Mouse (Mus musculus) heart, postnatal 25 days (tissue): ENCODE data around the gene Rpl7a. TPM values are rescaled to one million over a fixed set of nuclear protein-coding genes. Genes with fewer than 3 reads are reported as not detected.
A peak's percentile ranks its signal among the peaks of the same experiment; 100 is the strongest.

Experiments
- DNase-seq: peaks from one replicate; pipeline ENCODE4 v3.0.0; 2022; ENCODE audit warnings: low spot score
- intact Hi-C: fragments of 180-260 bp; cut with DNase I; formaldehyde crosslinking; loops from one replicate; pipeline ENCODE4 v1.15.1; 2025
- total RNA-seq, 2 experiments: library from RNA; stranded (reverse); gene quantifications; 2 replicates each; pipeline ENCODE4 v1.2.3; 2021

Gene Rpl7a
- total RNA-seq, 2 experiments from 2014 or later = 274 to 280 TPM

DNA sequence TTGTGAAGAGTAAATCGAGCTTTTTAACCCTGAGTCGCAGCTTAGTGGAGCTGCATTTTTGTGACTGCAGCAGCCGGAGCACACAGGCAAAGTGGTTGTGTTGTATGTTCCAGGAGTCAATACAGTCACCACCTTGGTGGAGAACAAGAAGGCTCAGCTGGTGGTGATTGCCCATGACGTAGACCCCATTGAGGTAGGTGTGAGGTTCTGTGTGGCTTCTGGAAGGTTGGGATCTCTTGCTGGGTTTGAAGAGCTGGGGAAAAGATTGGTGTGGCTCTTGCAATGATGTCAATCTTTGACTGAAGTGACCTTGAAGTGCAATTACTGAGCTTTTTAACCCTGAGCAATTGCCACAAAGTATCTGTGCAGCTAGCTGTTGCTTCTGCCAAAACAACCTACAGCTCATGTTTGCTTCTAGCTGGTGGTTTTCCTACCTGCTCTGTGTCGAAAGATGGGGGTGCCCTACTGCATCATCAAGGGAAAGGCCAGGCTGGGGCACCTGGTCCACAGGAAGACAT lies 1.7 kb downstream of the Rpl7a start:
- no peak for DNase-seq
- intact Hi-C loops = loop anchor here (5.0 kb wide), 1 partner anchor 95 kb away; the partner anchor contains the start of gene Cacfd1

DNA sequence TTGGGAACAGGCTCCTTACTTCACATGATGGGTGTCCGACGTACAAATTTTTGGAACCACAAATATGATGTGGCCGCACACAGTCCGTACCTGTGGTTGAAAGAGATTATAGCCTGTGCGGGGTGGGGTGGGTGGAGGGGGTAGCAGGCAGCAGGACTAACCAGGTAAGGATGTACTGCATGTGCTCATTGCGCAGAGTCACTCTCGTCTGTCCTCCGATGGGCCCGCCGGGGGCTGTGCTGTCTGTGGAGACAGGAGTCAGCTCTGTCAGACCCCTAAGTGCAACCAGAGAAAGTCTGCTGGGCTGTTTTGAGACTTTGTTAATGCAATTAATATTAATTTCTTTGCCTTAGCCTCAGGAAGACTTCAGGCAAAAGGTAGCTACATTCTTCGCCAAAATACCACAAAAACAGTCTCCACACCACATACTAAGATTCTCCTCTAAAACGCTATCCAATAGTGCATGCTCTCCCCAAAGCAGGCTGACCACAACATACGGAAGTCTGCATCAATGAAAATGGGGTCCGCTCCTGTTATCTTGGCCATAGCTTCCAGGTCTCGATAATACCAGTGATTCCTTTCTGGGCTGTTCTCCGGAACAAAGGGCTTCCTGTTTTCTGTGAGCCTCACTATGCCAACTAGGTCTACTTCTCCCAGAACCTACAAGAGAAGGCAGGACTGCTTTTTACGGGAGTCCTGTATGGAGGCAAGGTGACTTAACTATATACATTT lies 3.0 kb downstream of the Rpl7a start:
- intact Hi-C loops = loop anchor here (5.0 kb wide), 1 partner anchor 94 kb away; the partner anchor contains the start of gene Cacfd1

DNA sequence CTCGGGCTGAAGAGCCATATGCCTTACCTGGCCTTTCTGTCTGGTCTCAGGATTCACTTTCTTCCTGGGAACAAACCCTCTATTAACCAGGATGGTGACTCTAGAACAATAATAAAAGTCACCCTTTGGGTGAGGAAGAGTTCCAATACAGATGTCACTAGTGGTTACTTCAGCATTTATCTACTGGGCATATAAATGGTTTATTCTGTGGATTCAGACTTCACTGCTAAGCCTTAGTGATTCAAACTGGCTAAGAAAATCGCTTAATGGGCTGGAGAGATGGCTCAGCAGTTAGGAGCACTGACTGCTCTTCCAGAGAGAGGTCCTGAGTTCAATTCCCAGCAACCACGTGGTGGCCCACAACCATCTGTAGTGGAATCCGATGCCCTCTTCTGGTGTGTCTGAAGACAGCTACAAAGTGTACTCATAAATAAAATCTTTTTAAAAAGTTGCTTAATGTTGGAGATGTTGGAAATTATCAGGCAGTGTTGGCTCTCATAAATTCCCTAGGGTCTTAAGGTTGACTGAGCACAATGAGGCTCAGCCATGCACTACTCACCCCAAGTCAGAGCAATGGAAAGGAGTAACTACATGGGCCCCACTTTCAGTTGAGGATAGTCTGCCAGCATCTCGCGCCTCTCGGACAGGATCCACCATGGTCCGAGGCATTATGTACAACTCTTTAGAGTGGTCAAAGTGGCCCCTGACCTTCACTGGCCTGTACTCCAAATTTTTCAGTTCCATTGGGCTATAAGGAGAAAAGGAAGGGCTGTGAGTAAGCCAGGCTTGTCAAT lies 3.8 kb downstream of the Rpl7a start:
- DNase-seq = no peak
- intact Hi-C loops = loop anchor here (5.0 kb wide), 1 partner anchor 93 kb away; the partner anchor contains the start of gene Cacfd1

More for the DNA sequence above, 3.0 kb downstream of the Rpl7a start:
- no peak for DNase-seq

DNA sequence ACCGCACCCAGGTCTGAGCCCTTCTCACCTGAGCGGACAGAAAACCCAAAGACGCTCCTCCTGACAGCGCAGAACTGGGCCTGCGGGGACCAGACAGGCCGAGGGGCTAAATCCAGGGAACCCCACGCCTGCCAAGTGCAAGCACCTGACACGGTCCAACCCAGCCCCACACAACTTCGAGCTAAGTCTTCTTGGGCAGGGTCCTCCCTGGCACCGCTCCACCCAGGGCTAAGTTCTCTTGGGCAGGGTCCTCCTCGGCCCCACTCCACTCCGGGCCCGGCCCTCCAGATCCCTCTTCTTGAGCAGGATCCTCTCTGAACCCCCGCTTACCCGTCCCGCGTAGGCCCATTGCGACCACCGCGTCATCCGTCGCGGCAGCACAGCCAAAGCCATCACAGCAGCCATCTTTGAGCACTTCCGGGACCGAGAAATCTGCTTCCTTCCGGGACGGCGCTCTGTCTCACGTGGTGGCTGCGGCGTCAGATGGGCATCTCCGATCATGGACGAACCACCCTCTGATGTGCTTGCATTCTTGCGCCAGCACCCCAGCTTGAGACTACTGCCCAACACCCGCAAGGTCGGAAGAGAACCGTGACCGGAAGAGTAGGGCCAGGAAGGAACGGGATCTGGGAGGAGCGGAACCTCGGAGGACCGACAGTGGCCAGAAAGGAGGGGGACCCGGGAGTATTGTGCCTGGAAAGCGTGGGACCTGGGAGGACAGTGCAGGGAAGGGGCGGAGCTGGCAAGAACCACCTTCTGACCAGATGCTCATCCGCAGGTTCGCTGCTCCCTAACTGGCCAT lies 5.6 kb downstream of the Rpl7a start, which contains the start of the genes Surf2 and Surf1:
Gene Surf2 (plus strand): TSS at position 441 of the 802 bp plus-strand sequence.
Gene Surf1 (minus strand): TSS at position 604 of the 802 bp plus-strand sequence.
- intact Hi-C loops = loop anchor here (2.0 kb wide), 1 partner anchor 17 kb away; the partner anchor contains the start of gene Surf4
- DNase-seq = peak; percentile 67

DNA sequence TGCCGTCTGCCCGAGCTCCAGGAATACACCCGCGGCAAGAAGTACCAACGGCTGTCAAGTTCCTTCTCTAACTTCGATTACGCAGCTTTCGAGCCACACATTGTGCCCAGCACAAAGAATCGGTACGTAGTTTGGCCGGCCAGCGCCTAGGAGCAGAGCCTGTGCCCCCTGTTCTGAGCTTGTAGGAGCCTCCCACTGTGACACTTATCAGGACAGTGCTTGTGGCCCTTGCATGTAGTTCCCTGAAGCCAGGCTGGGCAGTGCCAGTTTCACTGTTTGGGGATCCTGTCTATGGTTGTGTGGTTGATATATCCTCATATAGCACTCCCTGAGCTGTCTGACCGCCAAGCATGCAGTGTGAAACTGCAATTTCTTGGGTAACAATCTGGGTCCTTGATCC lies 6.2 kb downstream of the Rpl7a start:
- no peak for DNase-seq
- intact Hi-C loops = loop anchor here (2.0 kb wide), 1 partner anchor 16 kb away; the partner anchor contains the start of gene Surf4

DNA sequence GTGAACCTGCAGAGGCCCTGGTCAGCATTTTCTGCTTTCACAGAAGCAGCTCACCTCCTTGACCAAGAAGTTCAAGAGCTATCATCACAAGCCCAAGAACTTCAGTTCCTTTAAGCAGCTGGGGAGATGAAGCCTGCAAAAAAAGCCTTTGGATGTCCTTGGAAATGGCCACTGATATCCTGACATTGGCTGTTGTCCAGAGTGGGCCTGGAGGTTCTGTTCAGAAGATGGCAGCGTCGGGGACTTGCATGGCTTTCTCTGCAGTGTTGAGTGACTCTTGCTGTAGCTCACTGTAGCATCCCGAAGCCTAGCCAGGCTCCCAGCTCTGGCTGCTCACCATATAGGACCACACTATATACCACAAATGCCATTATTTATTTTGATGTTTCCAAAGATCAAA lies 9.1 kb downstream of the Rpl7a start:
- intact Hi-C loops = no loop called here
- no peak for DNase-seq

DNA sequence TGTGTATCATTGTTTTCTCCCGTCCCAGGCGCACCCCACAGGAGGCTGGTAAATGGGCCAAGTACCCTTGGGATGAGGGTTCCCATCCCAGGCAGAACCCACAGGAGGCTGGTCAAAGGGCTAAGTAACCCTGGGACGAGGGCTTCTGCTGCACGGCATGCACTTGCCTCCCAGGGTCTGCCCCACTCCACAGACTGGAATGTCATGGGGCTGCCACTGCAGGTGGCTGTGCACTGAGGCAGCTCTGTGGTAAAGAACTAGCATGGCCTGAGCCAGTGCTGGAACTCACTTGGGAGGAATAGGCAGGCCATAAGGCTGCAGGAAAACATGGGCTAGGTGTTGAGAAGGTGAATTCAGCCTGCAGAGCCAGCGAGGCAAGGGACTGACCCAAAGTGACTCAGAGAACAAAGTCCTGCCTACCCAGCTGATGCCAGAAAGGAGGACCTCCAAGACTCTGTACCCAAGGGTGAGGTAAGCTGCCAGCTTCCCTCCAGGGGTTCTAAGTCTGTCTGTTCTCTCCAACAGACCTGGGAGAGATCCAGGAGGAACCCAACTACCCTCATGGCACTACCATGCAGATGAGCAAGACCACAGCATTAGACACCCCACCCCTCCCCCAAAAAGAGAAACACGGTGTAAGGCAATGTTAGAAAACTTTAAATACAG lies 9.8 kb downstream of the Rpl7a start:
- intact Hi-C loops = no loop called here
- DNase-seq = no peak

DNA sequence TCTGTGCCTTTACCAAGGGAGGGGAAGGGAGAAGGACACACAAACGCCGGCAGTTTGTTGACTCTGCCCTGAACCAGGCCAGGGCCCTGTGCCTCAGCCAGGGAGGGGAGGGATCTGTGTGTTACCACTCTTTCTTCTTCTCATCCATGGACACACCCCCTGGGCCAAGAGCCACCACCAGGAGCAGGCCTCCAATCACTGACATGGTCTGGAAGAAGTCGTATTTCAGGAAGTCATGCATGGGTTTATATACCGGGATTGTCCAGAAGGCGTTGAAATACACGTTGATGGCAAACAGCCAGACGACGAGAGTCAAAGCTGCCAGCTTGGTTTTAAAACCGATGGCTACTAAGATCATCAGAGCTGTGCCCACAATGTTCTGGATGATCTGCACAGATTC lies 11.2 kb downstream of the Rpl7a start:
- no peak for DNase-seq
- intact Hi-C loops = no loop called here

DNA sequence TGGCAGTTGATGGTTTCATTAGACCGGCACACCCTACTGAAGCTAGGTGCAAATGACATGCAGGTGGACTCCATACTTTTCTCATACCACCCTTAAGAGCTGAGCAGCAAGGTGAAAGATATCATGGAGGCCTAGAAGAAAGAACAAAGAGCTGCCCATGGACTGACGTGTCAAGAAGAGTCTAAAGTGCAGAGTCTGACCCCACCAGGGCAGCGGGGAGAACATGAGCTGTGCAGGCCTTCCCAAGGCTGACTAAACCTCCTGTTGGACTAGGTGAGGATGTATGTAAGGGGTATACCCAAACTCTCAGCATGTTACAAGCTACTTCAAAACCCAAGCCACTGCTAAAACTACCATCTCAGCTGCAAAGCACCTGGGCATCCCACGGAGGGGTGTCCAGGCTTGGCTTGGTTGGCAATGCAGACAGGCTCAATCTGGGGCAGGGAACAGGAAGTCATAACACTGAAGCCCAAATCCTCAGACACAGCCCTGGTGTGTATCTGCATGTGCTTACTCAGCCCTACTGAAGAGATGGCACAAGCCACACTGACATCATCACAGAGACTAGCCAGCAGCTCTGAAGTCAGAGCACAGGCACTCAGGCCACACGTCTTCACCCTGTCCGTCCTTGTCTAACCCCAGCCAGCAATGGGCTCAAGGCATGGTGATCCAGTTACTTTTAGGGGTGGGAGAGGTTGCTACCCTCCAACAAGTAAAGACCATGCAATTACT lies 17.3 kb downstream of the Rpl7a start:
- intact Hi-C loops = no loop called here
- no peak for DNase-seq

DNA sequence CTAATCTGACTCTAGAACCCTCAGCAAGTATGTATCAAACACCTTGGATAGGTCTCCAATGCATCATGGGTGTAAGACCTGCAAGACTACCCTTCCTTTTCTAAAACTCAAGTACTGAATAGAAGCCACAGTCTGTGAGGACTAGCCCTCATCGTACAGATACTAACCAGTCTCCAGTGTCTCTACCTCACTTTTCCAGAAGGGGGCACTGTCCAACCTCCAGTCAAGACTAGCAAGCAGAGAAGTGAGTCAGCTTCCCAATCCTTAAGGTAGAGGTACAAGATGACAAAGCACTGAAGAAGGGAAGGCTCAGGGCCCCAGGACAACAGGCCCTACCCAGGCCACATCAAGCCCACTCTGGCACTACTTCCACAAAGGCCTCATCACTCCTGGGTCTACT lies 19.8 kb downstream of the Rpl7a start:
- no peak for DNase-seq
- intact Hi-C loops = loop anchor here (2.0 to 5.0 kb wide), 3 partner anchors 82 to 307 kb away; no protein-coding TSS in a partner anchor

DNA sequence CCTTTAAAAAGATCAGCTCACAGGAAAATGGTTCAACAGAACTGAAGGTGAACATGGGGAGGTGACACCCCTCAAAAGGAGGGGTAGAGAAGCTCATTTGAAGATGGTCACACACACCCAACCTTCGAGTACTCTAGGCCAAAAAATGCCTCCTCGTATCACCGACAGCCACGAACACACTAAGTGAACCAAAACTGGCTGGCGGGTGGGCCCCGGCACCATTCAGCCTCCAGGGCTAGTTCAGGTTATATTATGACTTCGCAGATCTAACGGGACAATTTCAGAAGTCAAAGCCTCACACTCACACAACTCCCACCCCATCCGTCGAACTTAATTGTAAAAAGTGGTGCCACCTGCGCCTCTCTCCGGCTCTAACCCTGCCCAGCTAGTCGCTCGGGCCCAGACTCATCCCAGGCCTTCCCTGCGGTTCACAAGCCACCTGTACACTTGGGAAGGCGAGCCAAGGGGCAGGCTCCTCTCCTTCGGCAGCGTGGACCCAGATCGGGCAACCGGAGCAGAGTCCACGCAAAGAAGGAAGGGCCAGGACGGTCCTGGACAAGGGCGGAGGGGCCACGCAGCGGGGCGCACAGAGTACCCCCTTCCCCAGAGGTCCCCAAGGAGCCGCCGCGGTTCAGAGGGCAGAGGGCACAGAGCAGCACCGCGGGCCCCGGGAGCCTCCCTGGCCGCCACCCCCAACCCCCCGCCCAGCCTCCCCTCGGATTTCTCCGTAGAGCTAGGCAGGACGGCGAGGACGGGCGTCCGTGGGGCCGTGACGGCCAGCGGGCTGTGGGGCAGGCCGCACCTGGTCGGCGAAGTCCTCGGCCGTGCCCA lies 22.1 kb downstream of the Rpl7a start:
- intact Hi-C loops = loop anchor here (2.0 to 5.0 kb wide), 3 partner anchors 16 to 305 kb away; partner anchors contain the start of genes Surf1 and Surf2
- DNase-seq = no peak

DNA sequence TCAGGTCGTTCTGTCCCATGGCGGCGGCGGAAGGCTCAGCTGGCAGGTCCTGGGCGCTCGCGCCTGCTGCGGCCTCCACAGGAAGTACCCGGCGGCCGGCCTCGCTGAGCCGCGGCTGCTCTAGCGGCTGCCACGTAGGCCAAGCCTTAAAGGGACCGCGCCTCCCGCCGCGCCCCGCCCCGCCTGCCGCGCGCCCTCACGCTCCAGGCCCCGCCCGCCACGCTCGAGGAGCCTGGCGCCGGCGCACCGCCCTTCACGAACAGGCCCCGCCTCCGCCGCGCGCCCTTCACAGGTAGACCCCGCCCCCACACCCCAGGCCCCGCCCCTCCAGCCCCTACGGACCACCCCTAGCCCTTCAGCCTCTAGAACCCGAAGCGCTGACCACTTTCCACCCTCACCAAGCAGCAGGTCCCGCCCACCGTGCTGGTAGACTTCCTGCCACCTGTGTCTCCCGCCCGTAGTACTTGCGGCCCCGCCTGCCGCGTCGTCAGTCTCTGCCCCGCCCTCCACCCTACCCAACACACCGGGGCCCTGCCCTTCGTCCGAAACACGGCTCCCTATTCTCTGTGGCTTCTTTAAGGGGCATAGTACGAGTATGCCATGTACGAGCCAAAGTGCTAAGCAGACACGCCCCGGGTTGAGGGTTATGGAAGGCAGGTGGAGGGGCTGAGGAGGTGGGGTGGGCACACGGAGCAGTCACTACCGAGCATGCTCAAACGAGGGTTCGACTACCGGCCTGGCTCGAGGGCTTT lies 22.9 kb downstream of the Rpl7a start, which contains the start of the genes Surf4 and Stkld1:
Gene Surf4 (minus strand): TSS at position 625 of the 752 bp plus-strand sequence.
Gene Stkld1 (plus strand): TSS at position 744 of the 752 bp plus-strand sequence.
- intact Hi-C loops = loop anchor here (2.0 to 5.0 kb wide), 3 partner anchors 17 to 304 kb away; partner anchors contain the start of genes Surf1 and Surf2
- peak; percentile 86 for DNase-seq

DNA sequence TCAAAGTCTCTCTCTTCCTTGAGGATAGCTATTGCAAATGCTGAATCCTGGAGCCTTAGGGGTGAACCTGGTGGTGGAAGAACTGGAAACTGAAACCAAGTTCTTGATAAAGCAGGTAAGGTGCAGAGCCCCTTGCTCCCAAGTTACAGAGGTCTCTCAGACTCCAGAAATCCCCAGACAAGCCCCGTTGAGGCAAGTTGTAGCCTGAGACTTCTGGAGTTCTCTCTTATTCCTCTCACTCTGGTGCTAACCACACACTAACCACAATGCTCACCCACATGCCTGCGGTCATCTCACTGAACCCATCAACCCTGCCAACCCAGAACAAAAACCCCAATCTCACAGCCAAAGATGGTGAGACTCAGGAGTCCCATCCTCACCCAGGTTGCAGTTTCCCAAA lies 24.7 kb downstream of the Rpl7a start:
- DNase-seq = no peak
- intact Hi-C loops = no loop called here

DNA sequence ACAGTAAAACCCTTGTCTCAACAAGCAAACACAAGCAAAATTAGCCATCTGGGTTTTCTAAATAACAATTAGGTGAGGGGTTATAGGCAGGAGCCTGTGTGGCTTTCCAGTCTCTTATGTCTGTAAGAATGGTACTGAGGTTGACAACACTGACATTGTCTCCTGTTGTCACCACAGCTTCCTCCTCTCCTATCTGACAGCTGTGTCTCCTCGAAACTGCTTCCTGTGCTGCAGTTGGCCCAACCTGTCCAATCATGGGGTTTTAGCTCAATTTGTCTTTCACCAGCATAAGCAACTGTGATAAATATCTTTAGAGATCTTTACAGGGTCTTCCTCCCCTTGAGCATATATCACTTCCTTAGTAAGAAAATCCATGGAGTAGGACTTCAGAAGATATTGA lies 25.9 kb downstream of the Rpl7a start:
- intact Hi-C loops = loop anchor here (2.0 kb wide), 1 partner anchor 28 kb away; the partner anchor contains the start of gene Rexo4
- no peak for DNase-seq

DNA sequence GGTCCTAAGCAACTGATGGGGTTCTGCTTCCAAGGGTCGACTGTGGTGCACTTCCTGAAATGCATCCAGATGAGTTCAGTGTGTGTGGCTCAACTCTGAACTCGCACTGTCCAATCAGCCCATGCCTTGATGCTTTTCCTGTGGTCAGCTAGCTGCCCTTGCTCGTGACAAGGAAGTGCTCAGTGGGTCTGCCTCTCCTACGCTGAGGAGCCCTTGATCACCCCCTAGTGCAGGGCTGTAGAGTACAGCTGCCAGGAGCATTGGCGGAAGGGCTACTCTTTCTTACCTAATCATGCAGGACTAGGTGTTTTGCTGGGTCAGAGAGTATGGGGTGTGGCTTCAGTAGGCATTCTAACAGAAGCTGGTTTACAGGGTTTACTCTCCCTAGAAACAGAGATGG lies 31.0 kb downstream of the Rpl7a start:
- no peak for DNase-seq

DNA sequence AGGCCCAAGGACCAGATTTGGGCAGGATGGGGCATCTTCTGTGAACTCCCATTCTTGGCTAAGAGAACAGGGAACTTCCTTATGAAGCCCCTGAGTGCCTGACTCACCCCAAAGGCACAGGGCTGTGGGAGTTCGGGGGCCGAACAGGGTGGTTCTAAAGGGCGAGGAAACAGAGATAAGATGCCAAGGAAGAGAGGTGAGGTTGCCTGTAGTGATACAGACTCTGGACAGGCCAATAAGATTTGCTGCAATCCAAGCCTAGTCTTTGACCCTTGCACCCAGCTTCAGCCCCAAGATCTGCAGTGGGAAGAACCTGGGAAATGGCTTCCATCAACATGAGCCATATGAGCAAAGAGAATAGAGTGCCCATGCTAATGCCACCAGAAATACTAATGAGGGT lies 32.7 kb downstream of the Rpl7a start:
- no peak for DNase-seq
- intact Hi-C loops = no loop called here

More for the DNA sequence above, 31.0 kb downstream of the Rpl7a start:
- intact Hi-C loops = no loop called here
